Mouse (Mus musculus): ENCODE results near the gene Bcl11a. TPM values are rescaled to one million over a fixed set of nuclear protein-coding genes. Genes with fewer than 3 reads are reported as not detected.

Gene Bcl11a
- polyA plus RNA-seq, 1 experiment from 2014 or later, result 26.4 TPM

DNA sequence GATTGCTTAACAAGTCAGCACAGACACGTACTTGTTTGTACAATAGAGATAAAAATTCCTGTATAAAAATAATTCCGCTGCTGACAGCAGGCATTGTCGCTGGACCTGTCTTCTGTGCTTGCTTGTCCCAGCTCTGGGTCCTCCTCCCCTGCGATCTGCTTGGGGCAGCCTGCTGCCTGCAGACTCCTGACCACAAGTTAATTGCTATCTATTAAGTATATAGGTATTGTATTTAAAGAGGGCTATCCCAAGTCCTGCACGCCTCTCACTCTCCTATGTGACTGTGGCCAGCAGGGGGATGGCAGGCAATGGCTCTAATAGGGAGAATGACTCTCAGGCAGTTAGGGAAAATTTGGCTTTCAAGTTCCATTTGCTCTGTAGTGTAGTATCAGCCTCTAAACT is 16.2 kb downstream of the Bcl11a start:
- ATAC-seq (ENCODE audit: low read depth), result peak; percentile 31
- Histone ChIP-seq H3K4me1 (ENCODE audit: control insufficient read depth, insufficient read depth, low read length) (peaks cover 63% of the 10 kb centered on the region), H3K4me3 (ENCODE audit: low read depth, low read length) (no peak overlapping the region), H3K36me3 (ENCODE audit: control insufficient read depth, insufficient read depth, low read length) (peaks cover 6% of the 10 kb centered on the region; the same call in 1 of the 2 replicates), H3K4me2 (ENCODE audit: low read depth, low read length) (no peak overlapping the region), H3K9me3 (ENCODE audit: control insufficient read depth, low read length) (no peaks in the 10 kb centered on the region), H3K27ac (replicated peaks; ENCODE audit: low read depth, low read length) (no peak overlapping the region), H3K9ac (ENCODE audit: low read depth, low read length) (no peak overlapping the region), H3K27me3 (replicated peaks; ENCODE audit: control insufficient read depth, insufficient read depth, low read length) (no peaks in the 10 kb centered on the region)
- WGBS, result 50% methylated on average over 5 of the region's 5 CpGs
- peak; percentile 65 for DNase-seq (ENCODE audit: low spot score)

DNA sequence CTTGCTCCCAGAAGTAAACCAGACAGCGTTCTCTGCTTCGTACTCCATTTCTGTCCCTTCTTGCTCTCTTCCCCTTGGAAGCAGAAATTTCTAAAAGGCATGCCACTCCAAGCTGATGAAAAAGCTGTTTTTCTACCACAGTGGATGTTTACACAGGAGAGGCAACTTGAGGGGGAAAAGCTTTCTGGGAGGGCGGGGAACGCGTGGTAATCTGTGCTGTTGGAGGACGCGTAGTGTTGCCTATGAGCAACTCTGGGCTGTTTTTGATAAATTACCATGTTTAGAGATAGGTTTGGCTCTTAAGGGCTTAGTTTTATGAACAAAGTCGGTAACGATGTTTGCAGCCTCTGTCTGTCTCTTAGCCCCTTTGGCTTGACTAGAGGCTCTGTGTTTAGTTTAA is 17.4 kb downstream of the Bcl11a start:
- H3K9me3 ChIP-seq (ENCODE audit: control insufficient read depth, low read length), result no peaks in the 10 kb centered on the region
- no peak for ATAC-seq (ENCODE audit: low read depth)
- no peak for DNase-seq (ENCODE audit: low spot score)
- H3K4me3 ChIP-seq (ENCODE audit: low read depth, low read length), result no peak overlapping the region
- no peak overlapping the region for H3K27ac ChIP-seq (replicated peaks; ENCODE audit: low read depth, low read length)
- H3K9ac ChIP-seq (ENCODE audit: low read depth, low read length), result peak overlapping the region; percentile 2; the same call in 1 of the 2 replicates
- H3K27me3 ChIP-seq (replicated peaks; ENCODE audit: control insufficient read depth, insufficient read depth, low read length), result no peaks in the 10 kb centered on the region
- H3K4me1 ChIP-seq (ENCODE audit: control insufficient read depth, insufficient read depth, low read length), result peaks cover 68% of the 10 kb centered on the region
- H3K4me2 ChIP-seq (ENCODE audit: low read depth, low read length), result peak overlapping the region; percentile 1
- 36% methylated on average over 9 of the region's 9 CpGs for WGBS
- H3K36me3 ChIP-seq (ENCODE audit: control insufficient read depth, insufficient read depth, low read length), result 0 out of 2 replicates have a peak, but pooled peaks cover 1% of the 10 kb centered on the region

DNA sequence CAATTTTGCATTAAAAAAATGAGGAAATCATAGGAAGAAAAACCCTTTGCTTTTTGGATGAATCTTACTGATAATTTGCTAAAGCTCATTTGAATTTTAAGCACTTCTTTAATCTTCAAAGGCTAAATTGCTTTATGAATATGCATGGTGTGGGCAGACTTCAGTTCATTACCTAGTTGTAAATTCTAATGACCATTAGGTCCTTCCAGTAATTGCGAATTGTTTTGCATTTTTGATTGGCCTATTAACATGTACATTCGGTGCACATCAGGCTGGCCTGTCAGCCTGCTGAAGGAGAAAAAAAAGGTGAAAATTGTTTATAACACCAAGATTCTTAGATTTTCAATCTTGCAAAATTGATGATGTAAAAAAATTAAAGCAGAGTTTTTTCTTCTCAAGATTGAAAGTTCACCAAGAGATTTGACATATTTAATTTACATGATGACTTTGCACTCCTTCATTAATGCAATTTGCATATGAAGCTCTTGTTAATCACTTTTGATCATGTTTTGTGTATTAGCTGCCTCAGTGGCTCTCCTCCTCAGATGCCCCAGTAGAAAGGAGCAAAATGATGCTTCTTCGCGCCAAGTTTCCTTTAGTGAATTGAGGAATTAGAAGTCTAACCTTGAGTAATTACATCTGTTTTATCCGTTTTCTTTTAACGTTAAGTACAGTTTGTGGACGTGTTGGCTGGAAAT is 17.9 kb downstream of the Bcl11a start:
- H3K4me3 ChIP-seq (ENCODE audit: low read depth, low read length), result no peak overlapping the region
- H3K36me3 ChIP-seq (ENCODE audit: control insufficient read depth, insufficient read depth, low read length), result no peaks in the 10 kb centered on the region
- H3K27ac ChIP-seq (replicated peaks; ENCODE audit: low read depth, low read length), result no peak overlapping the region
- DNase-seq (ENCODE audit: low spot score), result no peak
- no peak for ATAC-seq (ENCODE audit: low read depth)
- WGBS, result 65% methylated on average over 7 of the region's 7 CpGs
- no peaks in the 10 kb centered on the region for H3K27me3 ChIP-seq (replicated peaks; ENCODE audit: control insufficient read depth, insufficient read depth, low read length)
- H3K9ac ChIP-seq (ENCODE audit: low read depth, low read length), result no peak overlapping the region
- H3K9me3 ChIP-seq (ENCODE audit: control insufficient read depth, low read length), result no peaks in the 10 kb centered on the region
- peak overlapping the region; percentile 1; the same call in 1 of the 2 replicates for H3K4me2 ChIP-seq (ENCODE audit: low read depth, low read length)
- peaks cover 73% of the 10 kb centered on the region for H3K4me1 ChIP-seq (ENCODE audit: control insufficient read depth, insufficient read depth, low read length)

DNA sequence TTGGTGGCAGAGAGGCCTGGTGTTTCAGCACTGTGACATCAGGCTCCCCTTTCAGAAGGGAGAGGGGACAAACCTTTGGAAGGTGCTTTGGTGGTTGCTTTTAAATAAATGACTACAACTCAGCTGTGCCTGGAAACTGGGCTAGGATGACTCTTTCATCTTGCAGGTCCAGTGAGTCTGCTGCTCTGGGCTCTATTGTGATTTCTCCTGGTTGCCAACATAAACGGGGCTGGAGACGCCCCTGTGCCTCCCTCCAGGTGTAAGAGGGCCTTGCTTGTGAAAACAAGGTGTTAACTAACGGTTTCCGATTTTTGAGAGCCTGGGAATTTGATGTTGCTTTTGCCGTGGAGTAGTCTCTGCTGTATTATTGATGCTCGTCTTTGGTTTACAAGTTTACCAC is 18.6 kb downstream of the Bcl11a start:
- H3K27ac ChIP-seq (replicated peaks; ENCODE audit: low read depth, low read length), result no peak overlapping the region
- H3K9me3 ChIP-seq (ENCODE audit: control insufficient read depth, low read length), result no peaks in the 10 kb centered on the region
- peak overlapping the region; percentile 2; the same call in 1 of the 2 replicates for H3K4me2 ChIP-seq (ENCODE audit: low read depth, low read length)
- no peak overlapping the region for H3K9ac ChIP-seq (ENCODE audit: low read depth, low read length)
- WGBS, result 35% methylated on average over 6 of the region's 6 CpGs
- no peak for ATAC-seq (ENCODE audit: low read depth)
- H3K4me3 ChIP-seq (ENCODE audit: low read depth, low read length), result no peak overlapping the region
- H3K36me3 ChIP-seq (ENCODE audit: control insufficient read depth, insufficient read depth, low read length), result no peaks in the 10 kb centered on the region
- H3K27me3 ChIP-seq (replicated peaks; ENCODE audit: control insufficient read depth, insufficient read depth, low read length), result no peaks in the 10 kb centered on the region
- H3K4me1 ChIP-seq (ENCODE audit: control insufficient read depth, insufficient read depth, low read length), result peaks cover 70% of the 10 kb centered on the region
- no peak for DNase-seq (ENCODE audit: low spot score)

DNA sequence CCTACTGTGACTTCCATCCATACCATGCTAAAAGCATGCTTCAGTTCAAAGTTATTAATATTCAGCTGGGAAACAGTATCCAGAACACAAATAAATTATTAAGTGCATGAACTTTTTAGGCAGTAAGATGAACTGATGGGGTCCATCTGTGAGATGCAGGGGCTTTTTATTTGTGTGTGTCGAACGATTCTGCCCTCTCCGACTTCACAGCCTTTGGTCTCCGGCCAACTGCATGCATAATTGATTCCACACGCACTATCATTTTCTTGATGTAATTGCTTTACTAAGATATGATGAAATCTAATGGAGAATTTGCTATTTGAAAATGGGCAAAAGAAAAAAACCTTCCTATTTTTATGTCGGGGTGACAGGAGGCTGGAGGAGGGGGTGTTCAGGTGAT is 19.2 kb downstream of the Bcl11a start:
- Histone ChIP-seq H3K36me3 (ENCODE audit: control insufficient read depth, insufficient read depth, low read length) (no peaks in the 10 kb centered on the region), H3K4me2 (ENCODE audit: low read depth, low read length) (peak overlapping the region; percentile 2; the same call in 1 of the 2 replicates), H3K27me3 (replicated peaks; ENCODE audit: control insufficient read depth, insufficient read depth, low read length) (no peaks in the 10 kb centered on the region), H3K4me3 (ENCODE audit: low read depth, low read length) (no peak overlapping the region), H3K9me3 (ENCODE audit: control insufficient read depth, low read length) (no peaks in the 10 kb centered on the region), H3K27ac (replicated peaks; ENCODE audit: low read depth, low read length) (peak overlapping the region; percentile 22; the same call in 1 of the 2 replicates), H3K4me1 (ENCODE audit: control insufficient read depth, insufficient read depth, low read length) (peaks cover 68% of the 10 kb centered on the region), H3K9ac (ENCODE audit: low read depth, low read length) (no peak overlapping the region)
- WGBS, result 19% methylated on average over 6 of the region's 6 CpGs
- ATAC-seq (ENCODE audit: low read depth), result no peak
- peak; percentile 56 for DNase-seq (ENCODE audit: low spot score)

DNA sequence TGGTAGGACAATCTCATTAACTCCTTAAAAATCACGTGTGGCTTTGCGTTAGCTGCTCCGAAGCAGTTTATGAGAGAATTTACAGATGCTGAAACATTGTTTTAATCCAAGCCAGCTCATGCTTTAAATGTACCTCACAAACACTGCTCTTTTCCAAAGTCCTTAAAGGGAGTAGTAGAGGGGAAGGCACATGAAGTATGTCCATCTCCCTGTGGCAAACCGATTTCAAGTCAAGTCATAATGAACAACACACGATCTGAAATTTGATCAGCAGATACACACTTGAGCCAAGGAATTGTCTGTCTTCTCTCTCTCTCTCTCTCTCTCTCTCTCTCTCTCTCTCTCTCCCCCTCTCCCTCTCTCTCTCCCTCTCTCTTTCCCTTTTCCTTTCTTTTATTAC is 20.2 kb downstream of the Bcl11a start:
- Histone ChIP-seq H3K36me3 (ENCODE audit: control insufficient read depth, insufficient read depth, low read length) (no peaks in the 10 kb centered on the region), H3K4me1 (ENCODE audit: control insufficient read depth, insufficient read depth, low read length) (peaks cover 71% of the 10 kb centered on the region), H3K9me3 (ENCODE audit: control insufficient read depth, low read length) (no peaks in the 10 kb centered on the region), H3K4me3 (ENCODE audit: low read depth, low read length) (no peak overlapping the region), H3K4me2 (ENCODE audit: low read depth, low read length) (no peak overlapping the region), H3K27me3 (replicated peaks; ENCODE audit: control insufficient read depth, insufficient read depth, low read length) (no peaks in the 10 kb centered on the region), H3K9ac (ENCODE audit: low read depth, low read length) (no peak overlapping the region), H3K27ac (replicated peaks; ENCODE audit: low read depth, low read length) (no peak overlapping the region)
- WGBS, result 35% methylated on average over 5 of the region's 5 CpGs
- DNase-seq (ENCODE audit: low spot score) (no peak), ATAC-seq (ENCODE audit: low read depth) (no peak)

DNA sequence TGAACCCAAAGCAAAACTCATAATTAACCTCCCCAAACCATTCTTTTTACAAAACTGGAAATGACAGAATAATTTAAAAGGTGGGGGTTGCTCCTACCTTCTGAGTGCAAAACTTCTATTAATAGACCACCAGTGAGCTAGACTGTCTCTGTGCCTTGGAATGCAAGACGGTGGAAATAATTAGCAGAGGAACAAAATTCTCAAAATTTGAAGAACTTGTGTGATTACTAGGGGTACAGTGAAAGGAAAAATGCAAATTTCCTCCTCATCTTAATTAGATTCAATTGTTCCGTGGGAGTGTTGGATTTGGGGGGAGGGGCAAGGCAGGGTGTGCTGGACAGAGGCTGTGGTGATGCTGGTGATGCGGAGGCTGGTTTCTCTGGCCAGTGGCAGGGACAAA is 20.8 kb downstream of the Bcl11a start:
- Histone ChIP-seq H3K4me3 (ENCODE audit: low read depth, low read length) (no peak overlapping the region), H3K4me1 (ENCODE audit: control insufficient read depth, insufficient read depth, low read length) (peaks cover 71% of the 10 kb centered on the region), H3K9me3 (ENCODE audit: control insufficient read depth, low read length) (no peaks in the 10 kb centered on the region), H3K9ac (ENCODE audit: low read depth, low read length) (no peak overlapping the region), H3K36me3 (ENCODE audit: control insufficient read depth, insufficient read depth, low read length) (no peaks in the 10 kb centered on the region), H3K27me3 (replicated peaks; ENCODE audit: control insufficient read depth, insufficient read depth, low read length) (no peaks in the 10 kb centered on the region), H3K27ac (replicated peaks; ENCODE audit: low read depth, low read length) (0 out of 2 replicates have a peak overlapping the region, but pooled peaks have one; percentile 25), H3K4me2 (ENCODE audit: low read depth, low read length) (no peak overlapping the region)
- ATAC-seq (ENCODE audit: low read depth) (no peak), DNase-seq (ENCODE audit: low spot score) (no peak)
- WGBS, result 41% methylated on average over 3 of the region's 3 CpGs

DNA sequence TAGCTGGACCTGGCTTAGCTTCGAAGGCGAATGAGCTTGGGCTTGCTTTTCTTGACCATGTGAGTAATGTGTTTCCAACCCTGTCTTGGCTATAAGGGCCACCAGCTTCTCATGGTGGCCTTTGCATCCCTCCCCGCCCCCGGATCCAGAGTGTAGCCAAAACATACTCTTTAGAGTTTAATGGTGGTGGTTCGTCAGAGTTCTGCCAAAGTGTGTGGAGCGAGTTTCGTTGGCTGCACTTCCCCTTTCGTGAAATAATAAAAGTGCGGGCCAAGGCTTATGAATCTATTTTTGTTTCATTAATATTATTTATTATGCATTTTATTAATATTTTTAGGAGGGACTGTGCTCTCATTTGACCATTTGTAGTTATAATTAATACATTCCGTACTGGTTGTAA is 21.4 kb downstream of the Bcl11a start:
- no peak overlapping the region for H3K4me3 ChIP-seq (ENCODE audit: low read depth, low read length)
- no peak for DNase-seq (ENCODE audit: low spot score)
- ATAC-seq (ENCODE audit: low read depth), result no peak
- H3K4me2 ChIP-seq (ENCODE audit: low read depth, low read length), result no peak overlapping the region
- 75% methylated on average over 10 of the region's 10 CpGs for WGBS
- H3K27ac ChIP-seq (replicated peaks; ENCODE audit: low read depth, low read length), result peak overlapping the region; percentile 45; the same call in 1 of the 2 replicates
- H3K27me3 ChIP-seq (replicated peaks; ENCODE audit: control insufficient read depth, insufficient read depth, low read length), result no peaks in the 10 kb centered on the region
- no peaks in the 10 kb centered on the region for H3K9me3 ChIP-seq (ENCODE audit: control insufficient read depth, low read length)
- no peaks in the 10 kb centered on the region for H3K36me3 ChIP-seq (ENCODE audit: control insufficient read depth, insufficient read depth, low read length)
- H3K4me1 ChIP-seq (ENCODE audit: control insufficient read depth, insufficient read depth, low read length), result peaks cover 68% of the 10 kb centered on the region
- H3K9ac ChIP-seq (ENCODE audit: low read depth, low read length), result no peak overlapping the region

DNA sequence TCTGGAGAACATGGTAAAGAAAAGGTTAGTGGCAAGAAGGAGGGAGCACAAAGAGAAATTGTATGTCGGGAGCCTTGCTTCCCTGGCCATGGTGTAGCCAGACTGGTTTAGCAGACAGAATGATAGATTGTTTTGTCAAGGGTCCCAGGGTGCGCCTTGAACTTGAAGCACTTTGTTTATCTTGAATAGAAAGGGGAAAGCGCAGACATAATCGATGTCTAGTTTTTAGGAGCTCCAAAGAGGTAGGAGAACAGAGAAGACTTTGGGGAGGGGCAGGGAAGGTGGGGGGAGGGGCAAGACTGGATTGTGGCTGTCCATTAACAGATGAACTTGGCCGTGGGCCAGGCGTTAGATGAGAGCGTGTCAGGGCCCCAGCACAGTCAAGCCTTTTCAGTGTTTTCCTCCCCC is 22.0 kb downstream of the Bcl11a start:
- Histone ChIP-seq H3K4me1 (ENCODE audit: control insufficient read depth, insufficient read depth, low read length) (peaks cover 61% of the 10 kb centered on the region), H3K4me3 (ENCODE audit: low read depth, low read length) (no peak overlapping the region), H3K9ac (ENCODE audit: low read depth, low read length) (no peak overlapping the region), H3K4me2 (ENCODE audit: low read depth, low read length) (peak overlapping the region; percentile 16; the same call in 1 of the 2 replicates), H3K27me3 (replicated peaks; ENCODE audit: control insufficient read depth, insufficient read depth, low read length) (no peaks in the 10 kb centered on the region), H3K27ac (replicated peaks; ENCODE audit: low read depth, low read length) (peak overlapping the region; percentile 45; the same call in 1 of the 2 replicates), H3K36me3 (ENCODE audit: control insufficient read depth, insufficient read depth, low read length) (no peaks in the 10 kb centered on the region), H3K9me3 (ENCODE audit: control insufficient read depth, low read length) (no peaks in the 10 kb centered on the region)
- 25% methylated on average over 6 of the region's 7 CpGs for WGBS
- ATAC-seq (ENCODE audit: low read depth), result peak; percentile 39; the same call in 1 of the 2 replicates
- DNase-seq (ENCODE audit: low spot score), result peak; percentile 82
